Mouse (Mus musculus) urinary bladder, postnatal 10 days (tissue): ENCODE measurements around the gene Nox4.
"Not testable (repeated sequence)": the region's sequence is repeated elsewhere in the genome, so short reads cannot be mapped to it uniquely, and the experiment has no call there.

ENCODE experiments used
- DNase-seq: peaks from one replicate; pipeline ENCODE4 v3.0.0; 2022; ENCODE audit warnings: low spot score

The Nox4 gene

GRCm38 (mm10) chr7:87374322-87374721 is 128.4 kb downstream of the Nox4 start:
- no peak for DNase-seq

GRCm38 (mm10) chr7:87374935-87375334 is 129.0 kb downstream of the Nox4 start:
- no peak for DNase-seq

- no peak for DNase-seq
Observed at GRCm38 (mm10) chr7:87397023-87397422, 151.1 kb downstream of the Nox4 start.

DNA sequence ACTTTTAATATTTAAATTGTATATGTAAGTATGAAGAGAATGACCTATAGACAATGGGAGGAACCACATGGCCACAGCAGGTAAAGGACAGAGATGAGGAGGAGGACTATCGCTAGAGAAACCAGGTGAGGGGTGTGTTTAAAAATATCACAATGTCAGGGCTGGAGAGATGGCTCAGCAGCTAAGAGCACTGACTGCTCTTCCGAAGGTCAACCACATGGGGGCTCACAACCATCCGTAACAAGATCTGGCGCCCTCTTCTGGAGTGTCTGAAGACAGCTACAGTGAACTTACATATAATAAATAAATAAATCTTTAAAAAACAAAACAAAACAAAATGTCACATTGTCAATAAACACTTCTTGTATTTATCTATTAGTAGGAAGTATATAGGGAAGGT is 165.5 kb downstream of the Nox4 start:
- not testable (repeated sequence) for DNase-seq

DNA sequence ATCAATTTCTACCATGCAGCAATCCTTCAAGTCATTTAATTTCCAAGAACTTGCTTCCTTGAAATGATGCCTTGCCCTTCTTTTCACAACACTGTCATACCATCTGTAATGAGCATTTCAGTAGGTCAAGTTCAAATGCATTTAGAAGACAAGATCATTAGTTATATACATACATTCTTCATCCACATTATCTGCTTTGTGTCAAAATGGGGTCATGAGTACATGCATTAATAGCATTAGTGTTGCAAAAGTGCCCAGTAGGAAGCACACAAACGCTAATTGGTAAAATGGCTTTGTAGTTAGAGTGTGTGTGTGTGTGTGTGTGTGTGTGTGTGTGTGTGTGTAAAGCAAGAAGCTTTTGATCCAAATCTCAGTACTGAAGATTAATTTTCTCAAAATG is 167.4 kb downstream of the Nox4 start:
- no peak for DNase-seq
